ENCODE assay signal across 9 mouse cellular contexts in the genomic region with DNA sequence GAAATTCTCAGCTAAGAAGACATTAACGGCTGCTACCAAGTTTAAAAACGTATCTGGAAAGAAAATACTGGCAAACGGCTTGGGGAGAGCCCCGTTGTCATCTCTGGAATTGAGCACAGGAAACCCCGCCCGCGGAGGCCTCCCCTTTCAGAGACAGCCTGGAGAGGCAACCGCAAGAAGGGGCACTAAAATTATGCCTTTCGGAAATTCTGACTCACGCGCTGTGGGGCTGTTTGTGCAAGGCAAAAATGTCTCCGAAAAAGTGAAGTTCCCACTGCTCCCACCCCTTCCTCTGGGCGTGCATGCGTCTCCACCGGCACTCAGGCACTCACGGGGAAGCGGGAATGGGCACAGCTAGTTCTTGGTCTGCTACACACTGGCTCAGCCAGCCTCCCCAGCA. TPM values are rescaled to one million over a fixed set of nuclear protein-coding genes. Genes with fewer than 3 reads are reported as not detected.
DNase-seq lines count a peak whose midpoint lies in the region; ATAC-seq and TF ChIP-seq lines count a peak whose summit lies in the region.
"Had no signal": no experiment of that assay in that cellular context is flagged by ENCODE, and none has a peak within 500 bp of the region (broad histone marks: within the 10 kb centered on the region; RNA-seq: fewer than 3 reads in every experiment).

No protein-coding gene starts in this region.

- peak overlapping the region; percentile 81 for H3K27ac ChIP-seq in embryonic facial prominence, embryonic 13.5 days
- peak overlapping the region; percentile 32 for H3K27ac ChIP-seq in heart, postnatal 0 days (ENCODE audit: low read depth)
- peak overlapping the region; percentile 17; the same call in 1 of the 2 replicates for H3K27ac ChIP-seq in limb, embryonic 12.5 days
- no peak overlapping the region for H3K27ac ChIP-seq in forebrain, embryonic 14.5 days (ENCODE audit: low read depth, low read length)
- H3K27ac ChIP-seq: neural tube, embryonic 12.5 days had no signal

- peaks cover 26% of the 10 kb centered on the region for H3K27me3 ChIP-seq in embryonic facial prominence, embryonic 13.5 days
- H3K27me3 ChIP-seq in heart, postnatal 0 days (ENCODE audit: control insufficient read depth, insufficient read depth, low read length) = no peaks in the 10 kb centered on the region
- peaks cover 40% of the 10 kb centered on the region for H3K27me3 ChIP-seq in limb, embryonic 12.5 days
- peaks cover 21% of the 10 kb centered on the region for H3K27me3 ChIP-seq in forebrain, embryonic 14.5 days (replicated peaks; ENCODE audit: control insufficient read depth, insufficient read depth, low read length)

- TF ChIP-seq CTCF in heart, postnatal 0 days (IDR thresholded peaks at IDR 0.05; ENCODE audit: low read depth) = no peak

- peak; percentile 64 to 70 for DNase-seq in left cerebral cortex, adult 18-20 months (ENCODE audit: low spot score in 2 of 2)
- DNase-seq in left cerebral cortex, adult 11 months (ENCODE audit: low spot score) = no peak
- DNase-seq in heart, postnatal 0 days (ENCODE audit: low spot score) = peak; percentile 60
- DNase-seq in naive thymus-derived CD4-positive, alpha-beta T cell, adult 2 months (ENCODE audit: low read depth) = peak; percentile 90
- DNase-seq in thymus, postnatal 0 days (ENCODE audit: low spot score) = peak; percentile 90
- DNase-seq in forebrain, embryonic 14.5 days (ENCODE audit: low spot score) = no peak

- no peak for ATAC-seq in embryonic facial prominence, embryonic 13.5 days (ENCODE audit: insufficient number of reproducible peaks, insufficient read depth, low FRiP score, low TSS enrichment, low read depth)
- no peak for ATAC-seq in heart, postnatal 0 days (ENCODE audit: insufficient read depth, low read depth)
- ATAC-seq in limb, embryonic 12.5 days (ENCODE audit: insufficient number of reproducible peaks, insufficient read depth, low FRiP score, low TSS enrichment, low read depth) = no peak
- ATAC-seq in forebrain, embryonic 14.5 days = no peak

- H3K9me3 ChIP-seq in embryonic facial prominence, embryonic 13.5 days = no peaks in the 10 kb centered on the region
- H3K9me3 ChIP-seq in heart, postnatal 0 days (replicated peaks; ENCODE audit: control insufficient read depth, low read length) = no peaks in the 10 kb centered on the region
- H3K9me3 ChIP-seq in limb, embryonic 12.5 days = no peaks in the 10 kb centered on the region
- no peaks in the 10 kb centered on the region for H3K9me3 ChIP-seq in forebrain, embryonic 14.5 days (replicated peaks; ENCODE audit: control insufficient read depth, low read length)
- H3K9me3 ChIP-seq: neural tube, embryonic 12.5 days had no signal

- TF ChIP-seq EP300 in heart, postnatal 0 days (IDR thresholded peaks at IDR 0.05; ENCODE audit: low read depth) = no peak

- H3K4me2 ChIP-seq in embryonic facial prominence, embryonic 13.5 days = peak overlapping the region; percentile 30
- peak overlapping the region; percentile 38 for H3K4me2 ChIP-seq in heart, postnatal 0 days (ENCODE audit: low read depth, low read length)
- peak overlapping the region; percentile 38 for H3K4me2 ChIP-seq in limb, embryonic 12.5 days
- no peak overlapping the region for H3K4me2 ChIP-seq in forebrain, embryonic 14.5 days (ENCODE audit: low read length)
- H3K4me2 ChIP-seq: neural tube, embryonic 12.5 days had no signal

- no peaks in the 10 kb centered on the region for H3K36me3 ChIP-seq in embryonic facial prominence, embryonic 13.5 days
- H3K36me3 ChIP-seq in heart, postnatal 0 days (replicated peaks; ENCODE audit: control insufficient read depth, insufficient read depth, low read length) = no peaks in the 10 kb centered on the region
- no peaks in the 10 kb centered on the region for H3K36me3 ChIP-seq in limb, embryonic 12.5 days
- H3K36me3 ChIP-seq in forebrain, embryonic 14.5 days (ENCODE audit: control insufficient read depth, insufficient read depth, low read length) = no peaks in the 10 kb centered on the region
- H3K36me3 ChIP-seq: neural tube, embryonic 12.5 days had no signal

- peaks cover 29% of the 10 kb centered on the region for H3K4me1 ChIP-seq in embryonic facial prominence, embryonic 13.5 days
- peaks cover 21% of the 10 kb centered on the region for H3K4me1 ChIP-seq in heart, postnatal 0 days (ENCODE audit: control insufficient read depth, insufficient read depth)
- H3K4me1 ChIP-seq in limb, embryonic 12.5 days (replicated peaks) = peaks cover 44% of the 10 kb centered on the region
- H3K4me1 ChIP-seq in forebrain, embryonic 14.5 days (ENCODE audit: control insufficient read depth, insufficient read depth, low read length) = peaks cover 13% of the 10 kb centered on the region; the same call in 1 of the 2 replicates

- WGBS in embryonic facial prominence, embryonic 13.5 days = 17% methylated on average over 17 of the region's 17 CpGs
- 19% methylated on average over 17 of the region's 17 CpGs for WGBS in heart, postnatal 0 days
- WGBS in limb, embryonic 12.5 days = 26% methylated on average over 17 of the region's 17 CpGs
- WGBS in forebrain, embryonic 14.5 days = 56% methylated on average over 17 of the region's 17 CpGs

- no peak overlapping the region for H3K9ac ChIP-seq in embryonic facial prominence, embryonic 13.5 days
- no peak overlapping the region for H3K9ac ChIP-seq in heart, postnatal 0 days (replicated peaks; ENCODE audit: low read depth, low read length)
- no peak overlapping the region for H3K9ac ChIP-seq in limb, embryonic 12.5 days (replicated peaks)
- H3K9ac ChIP-seq in forebrain, embryonic 14.5 days (ENCODE audit: low read length) = no peak overlapping the region
- H3K9ac ChIP-seq: neural tube, embryonic 12.5 days had no signal

- H3K4me3 ChIP-seq in embryonic facial prominence, embryonic 13.5 days = 0 out of 2 replicates have a peak overlapping the region, but pooled peaks have one; percentile 0
- H3K4me3 ChIP-seq in heart, postnatal 0 days (ENCODE audit: low read depth, low read length) = peak overlapping the region; percentile 16; the same call in 1 of the 2 replicates
- 0 out of 2 replicates have a peak overlapping the region, but pooled peaks have one; percentile 4 for H3K4me3 ChIP-seq in limb, embryonic 12.5 days (replicated peaks)
- no peak overlapping the region for H3K4me3 ChIP-seq in forebrain, embryonic 14.5 days (ENCODE audit: low read depth, low read length)
- H3K4me3 ChIP-seq: neural tube, embryonic 12.5 days had no signal

RNA-seq across cellular contexts. Expression of a gene that starts 3.5 kb away (rescaled TPM):
- total RNA-seq in left cerebral cortex, adult 18-20 months (2021) = 1 to 10 TPM; 1.8 to 2.3 TPM
- polyA plus RNA-seq in embryonic facial prominence, embryonic 13.5 days (2015; fragmentation: Nextera tagmentation; extraction: Ambion mirVana) = 1.3 and 1.6 TPM in 2 replicates
- 5.0 TPM in 2 replicates for total RNA-seq in heart, postnatal 0 days (2014; rRNA removed; ENCODE audit: low replicate concordance)
- 1.8 TPM in 2 replicates for polyA plus RNA-seq in heart, postnatal 0 days (2015; fragmentation: Nextera tagmentation; extraction: Ambion mirVana)
- 0.54 and 0.61 TPM in 2 replicates for polyA plus RNA-seq in limb, embryonic 12.5 days (2016; fragmentation: Nextera tagmentation; extraction: Ambion mirVana)
- 6.2 and 7.8 TPM in 2 replicates for polyA plus RNA-seq in thymus, postnatal 0 days (2015; fragmentation: Nextera tagmentation; extraction: Ambion mirVana)
- polyA plus RNA-seq in forebrain, embryonic 14.5 days (2014; fragmentation: Nextera tagmentation; extraction: Ambion mirVana) = 0.08 and 0.22 TPM in 2 replicates

RNA-seq across cellular contexts. Expression of a gene that starts 19.4 kb away (rescaled TPM):
- total RNA-seq in left cerebral cortex, adult 18-20 months (2021) = 10 to 100 TPM; 45.1 to 48.5 TPM
- polyA plus RNA-seq in embryonic facial prominence, embryonic 13.5 days (2015; fragmentation: Nextera tagmentation; extraction: Ambion mirVana) = 149 and 158 TPM in 2 replicates
- total RNA-seq in heart, postnatal 0 days (2014; rRNA removed; ENCODE audit: low replicate concordance) = 44.7 and 87.7 TPM in 2 replicates
- polyA plus RNA-seq in heart, postnatal 0 days (2015; fragmentation: Nextera tagmentation; extraction: Ambion mirVana) = 210 and 217 TPM in 2 replicates
- 171 and 180 TPM in 2 replicates for polyA plus RNA-seq in limb, embryonic 12.5 days (2016; fragmentation: Nextera tagmentation; extraction: Ambion mirVana)
- 153 and 160 TPM in 2 replicates for polyA plus RNA-seq in thymus, postnatal 0 days (2015; fragmentation: Nextera tagmentation; extraction: Ambion mirVana)
- polyA plus RNA-seq in forebrain, embryonic 14.5 days (2014; fragmentation: Nextera tagmentation; extraction: Ambion mirVana) = 154 and 173 TPM in 2 replicates

Comparison
In these comparisons a context has a peak if more than half of its experiments do, and no peak if none do; other contexts are left out.
1. DNase-seq: peak in left cerebral cortex, adult 18-20 months (2 of 2), heart, postnatal 0 days (single experiment), naive thymus-derived CD4-positive, alpha-beta T cell, adult 2 months (single experiment) and thymus, postnatal 0 days (single experiment); none in left cerebral cortex, adult 11 months (single experiment) and forebrain, embryonic 14.5 days (single experiment).